Mouse (Mus musculus): ENCODE results near the gene Zscan22. TPM values are rescaled to one million over a fixed set of nuclear protein-coding genes. Genes with fewer than 3 reads are reported as not detected.

Gene Zscan22
- total RNA-seq, 2 experiments from 2014 or later = 13.9 to 17.7 TPM

GRCm38 (mm10) chr7:12940599-12940998 lies 43.0 kb downstream of the Zscan22 start:
- TF ChIP-seq CTCF (conservative IDR thresholded peaks at IDR 0.05) = no peak
- Histone ChIP-seq H3K4me3 (no peak overlapping the region), H3K27ac (no peak overlapping the region)
- DNase-seq (ENCODE audit: low spot score in 2 of 2) = no peak

DNA sequence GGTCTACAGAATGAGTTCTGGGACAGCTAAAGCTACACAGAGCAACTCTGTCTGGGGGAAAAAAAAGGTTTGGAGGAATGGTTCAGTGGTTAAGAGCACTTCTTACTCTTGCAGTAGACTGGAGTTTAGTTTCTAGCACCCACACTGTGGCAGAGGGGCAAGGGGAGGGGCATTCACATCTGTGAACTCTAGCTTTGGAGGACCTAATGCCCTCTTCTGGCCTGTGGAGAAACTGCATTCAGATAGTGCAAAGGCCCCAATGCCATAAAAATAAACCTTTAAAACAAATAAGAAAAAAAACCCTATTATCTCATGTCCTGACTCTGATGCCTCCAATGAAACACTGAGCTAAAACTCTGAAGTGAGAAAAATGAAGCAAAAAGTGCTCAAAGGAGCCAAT lies 45.9 kb downstream of the Zscan22 start:
- Histone ChIP-seq H3K27ac (no peak overlapping the region), H3K4me3 (no peak overlapping the region)
- peak; percentile 63 for TF ChIP-seq CTCF (conservative IDR thresholded peaks at IDR 0.05)
- no peak for DNase-seq (ENCODE audit: low spot score in 2 of 2)

GRCm38 (mm10) chr7:12949032-12949871 lies 51.6 kb downstream of the Zscan22 start:
- DNase-seq (ENCODE audit: low spot score in 2 of 2) = peak; percentile 94 to 98
- peak overlapping the region; percentile 90 for H3K27ac ChIP-seq
- H3K4me3 ChIP-seq = peak overlapping the region; percentile 75
- TF ChIP-seq CTCF (conservative IDR thresholded peaks at IDR 0.05) = peak; percentile 21; the same call in 1 of the 2 replicates

- no peak for DNase-seq (ENCODE audit: low spot score in 2 of 2)
- TF ChIP-seq CTCF (conservative IDR thresholded peaks at IDR 0.05) = no peak
- Histone ChIP-seq H3K4me3 (peak overlapping the region; percentile 75), H3K27ac (peak overlapping the region; percentile 90)
Measured at GRCm38 (mm10) chr7:12949872-12950229, 52.2 kb downstream of the Zscan22 start.

DNA sequence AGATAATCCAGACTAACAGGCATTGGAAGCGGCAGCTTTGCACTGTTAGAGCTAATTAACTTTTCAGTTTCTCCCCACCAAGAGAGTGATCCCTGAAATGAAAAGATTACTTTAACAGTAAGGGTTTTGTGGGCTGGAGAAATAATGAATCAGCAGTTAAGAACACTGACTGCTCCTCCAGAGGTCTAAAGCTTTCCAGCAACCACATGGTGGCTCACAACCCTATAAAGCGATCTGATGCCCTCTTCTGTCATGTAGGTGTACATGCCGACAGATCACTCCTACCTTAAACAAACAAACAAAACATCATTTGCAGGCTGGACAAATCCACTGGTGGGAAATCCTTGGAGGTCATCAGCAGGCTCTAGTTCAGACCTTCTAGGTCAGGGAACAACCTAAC lies 57.3 kb downstream of the Zscan22 start:
- DNase-seq (ENCODE audit: low spot score in 2 of 2) = no peak
- H3K4me3 ChIP-seq = no peak overlapping the region
- peak; percentile 58 for TF ChIP-seq CTCF (conservative IDR thresholded peaks at IDR 0.05)
- no peak overlapping the region for H3K27ac ChIP-seq

DNA sequence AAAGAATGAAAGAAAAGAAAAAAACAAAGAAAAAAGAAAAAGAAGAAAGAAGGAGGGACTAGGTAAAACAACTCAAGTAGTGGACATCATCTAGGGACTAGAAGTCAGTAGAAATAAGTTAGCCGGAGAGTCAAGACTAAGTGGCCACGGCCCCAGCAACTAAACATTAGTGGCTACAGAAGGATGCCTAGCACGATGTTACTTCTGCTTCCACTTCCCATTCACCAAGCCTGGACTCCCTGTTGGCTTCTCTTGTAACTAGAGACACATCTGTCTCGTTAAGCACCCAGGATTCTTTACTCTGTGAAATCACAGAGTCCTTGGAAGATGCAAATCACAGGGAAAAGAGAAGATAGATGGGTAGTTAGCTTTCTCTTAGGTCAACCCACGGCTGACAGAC lies 59.9 kb downstream of the Zscan22 start:
- TF ChIP-seq CTCF (conservative IDR thresholded peaks at IDR 0.05) = no peak
- Histone ChIP-seq H3K4me3 (no peak overlapping the region), H3K27ac (no peak overlapping the region)
- no peak for DNase-seq (ENCODE audit: low spot score in 2 of 2)

Other genes with a start within 250 kb of the Zscan22 start
- gene Vmn2r55, start 212.8 kb upstream of the Zscan22 start, total RNA-seq (2021) = not detected
- gene Vmn2r56, start 162.8 kb upstream of the Zscan22 start, total RNA-seq (2021) = under 1 TPM in 1 of 2 experiments, not detected in 1; 0.15 TPM
- 10 to 100 TPM; 24.8 to 25.0 TPM for gene Zscan18, start 94.2 kb upstream of the Zscan22 start, total RNA-seq (2021)
- 10 to 100 TPM; 23.2 to 23.6 TPM for gene Zfp329, start 79.0 kb upstream of the Zscan22 start, total RNA-seq (2021)
- 10 to 100 TPM; 14.5 to 15.8 TPM for gene Zfp110, start 63.1 kb upstream of the Zscan22 start, total RNA-seq (2021)
- 1 to 10 TPM; 6.7 to 6.8 TPM for gene Zfp128, start 16.6 kb upstream of the Zscan22 start, total RNA-seq (2021)
- 100 to 1,000 TPM; 401 to 427 TPM for gene Rps5, start 24.5 kb downstream of the Zscan22 start, total RNA-seq (2021)
- gene Rnf225, start 29.6 kb downstream of the Zscan22 start, total RNA-seq (2021) = 1 to 10 TPM in 1 of 2 experiments, under 1 TPM in 1; 0.64 to 1.2 TPM
- 10 to 100 TPM; 11.0 to 11.4 TPM for gene Zfp324, start 68.0 kb downstream of the Zscan22 start, total RNA-seq (2021)
- 10 to 100 TPM in 1 of 2 experiments, 1 to 10 TPM in 1; 8.7 to 11.5 TPM for gene Zfp446, start 80.0 kb downstream of the Zscan22 start, total RNA-seq (2021)
- gene Slc27a5, start 100.4 kb downstream of the Zscan22 start, total RNA-seq (2021) = under 1 TPM; 0.15 to 0.22 TPM
- 100 to 1,000 TPM; 238 to 253 TPM for gene Trim28, start 101.3 kb downstream of the Zscan22 start, total RNA-seq (2021)
- gene Zbtb45, start 112.2 kb downstream of the Zscan22 start, total RNA-seq (2021) = 10 to 100 TPM; 32.9 to 34.8 TPM
- 100 to 1,000 TPM; 133 to 141 TPM for gene Chmp2a, start 137.0 kb downstream of the Zscan22 start, total RNA-seq (2021)
- gene Ube2m, start 140.5 kb downstream of the Zscan22 start, total RNA-seq (2021) = 100 to 1,000 TPM; 190 to 199 TPM
- gene Mzf1, start 156.9 kb downstream of the Zscan22 start, total RNA-seq (2021) = 10 to 100 TPM; 15.7 to 17.8 TPM
- gene Vmn1r85, start 197.4 kb downstream of the Zscan22 start, total RNA-seq (2021) = not detected
- not detected for gene Vmn1r86, start 222.1 kb downstream of the Zscan22 start, total RNA-seq (2021)
- gene Vmn1r87, start 242.3 kb downstream of the Zscan22 start, total RNA-seq (2021) = not detected

All from layer of hippocampus, adult 2 months (tissue).